Mouse (Mus musculus): ENCODE measurements around the gene Abhd16b. TPM values are rescaled to one million over a fixed set of nuclear protein-coding genes. Genes with fewer than 3 reads are reported as not detected.
A peak's percentile ranks its signal among the peaks of the same experiment; 100 is the strongest.

Gene Abhd16b
- polyA plus RNA-seq, 1 experiment from 2014 or later: 0.07 TPM

- Histone ChIP-seq H3K4me3 (ENCODE audit: low read depth, low read length) (peak overlapping the region; percentile 91), H3K4me1 (replicated peaks; ENCODE audit: control insufficient read depth, insufficient read depth, low read length) (no peaks in the 10 kb centered on the region), H3K9me3 (ENCODE audit: control insufficient read depth) (no peaks in the 10 kb centered on the region), H3K9ac (ENCODE audit: low read depth, low read length) (peak overlapping the region; percentile 55; the same call in 1 of the 2 replicates), H3K27me3 (replicated peaks; ENCODE audit: control insufficient read depth, insufficient read depth, low read length) (no peaks in the 10 kb centered on the region), H3K4me2 (replicated peaks; ENCODE audit: low read depth) (peak overlapping the region; percentile 91), H3K27ac (ENCODE audit: low read depth, low read length) (peak overlapping the region; percentile 97), H3K36me3 (ENCODE audit: control insufficient read depth, insufficient read depth) (peaks cover 14% of the 10 kb centered on the region)
- TF ChIP-seq CTCF (IDR thresholded peaks at IDR 0.05; ENCODE audit: low read depth): peak; percentile 87
- peak; percentile 68 for ATAC-seq
- WGBS: 10% methylated on average over 8 of the region's 8 CpGs
Observed at GRCm38 (mm10) chr2:181496281-181496680, 3.3 kb downstream of the Abhd16b start.

GRCm38 (mm10) chr2:181496831-181497547 is 4.0 kb downstream of the Abhd16b start, which contains the start of gene Tpd52l2:
Gene Tpd52l2 (plus strand): TSS chr2:181497142.
- H3K4me1 ChIP-seq (replicated peaks; ENCODE audit: control insufficient read depth, insufficient read depth, low read length): no peaks in the 10 kb centered on the region
- peak within 1 kb of the TSS; percentile 91 for H3K4me3 ChIP-seq (ENCODE audit: low read depth, low read length)
- under 1% methylated on average over 46 of the region's 46 CpGs for WGBS
- peak; percentile 95 for ATAC-seq
- peaks cover 21% of the 10 kb centered on the region for H3K36me3 ChIP-seq (ENCODE audit: control insufficient read depth, insufficient read depth)
- peak within 1 kb of the TSS; percentile 91 for H3K4me2 ChIP-seq (replicated peaks; ENCODE audit: low read depth)
- no peaks in the 10 kb centered on the region for H3K9me3 ChIP-seq (ENCODE audit: control insufficient read depth)
- TF ChIP-seq CTCF (IDR thresholded peaks at IDR 0.05; ENCODE audit: low read depth): no peak
- peak within 1 kb of the TSS; percentile 88 for H3K9ac ChIP-seq (ENCODE audit: low read depth, low read length)
- H3K27me3 ChIP-seq (replicated peaks; ENCODE audit: control insufficient read depth, insufficient read depth, low read length): no peaks in the 10 kb centered on the region
- peak within 1 kb of the TSS; percentile 97 for H3K27ac ChIP-seq (ENCODE audit: low read depth, low read length)

GRCm38 (mm10) chr2:181497548-181497875 is 4.5 kb downstream of the Abhd16b start:
- H3K4me3 ChIP-seq (ENCODE audit: low read depth, low read length): peak overlapping the region; percentile 91
- H3K9ac ChIP-seq (ENCODE audit: low read depth, low read length): peak overlapping the region; percentile 88
- ATAC-seq: peak; percentile 44
- peak overlapping the region; percentile 97 for H3K27ac ChIP-seq (ENCODE audit: low read depth, low read length)
- H3K4me2 ChIP-seq (replicated peaks; ENCODE audit: low read depth): peak overlapping the region; percentile 91
- H3K9me3 ChIP-seq (ENCODE audit: control insufficient read depth): no peaks in the 10 kb centered on the region
- no peaks in the 10 kb centered on the region for H3K4me1 ChIP-seq (replicated peaks; ENCODE audit: control insufficient read depth, insufficient read depth, low read length)
- TF ChIP-seq CTCF (IDR thresholded peaks at IDR 0.05; ENCODE audit: low read depth): no peak
- H3K36me3 ChIP-seq (ENCODE audit: control insufficient read depth, insufficient read depth): peaks cover 26% of the 10 kb centered on the region
- 1% methylated on average over 12 of the region's 12 CpGs for WGBS
- H3K27me3 ChIP-seq (replicated peaks; ENCODE audit: control insufficient read depth, insufficient read depth, low read length): no peaks in the 10 kb centered on the region

GRCm38 (mm10) chr2:181498644-181499043 is 5.6 kb downstream of the Abhd16b start:
- Histone ChIP-seq H3K4me3 (ENCODE audit: low read depth, low read length) (no peak overlapping the region), H3K9me3 (ENCODE audit: control insufficient read depth) (no peaks in the 10 kb centered on the region), H3K9ac (ENCODE audit: low read depth, low read length) (no peak overlapping the region), H3K27ac (ENCODE audit: low read depth, low read length) (no peak overlapping the region), H3K4me1 (replicated peaks; ENCODE audit: control insufficient read depth, insufficient read depth, low read length) (no peaks in the 10 kb centered on the region), H3K36me3 (ENCODE audit: control insufficient read depth, insufficient read depth) (peaks cover 37% of the 10 kb centered on the region), H3K27me3 (replicated peaks; ENCODE audit: control insufficient read depth, insufficient read depth, low read length) (no peaks in the 10 kb centered on the region), H3K4me2 (replicated peaks; ENCODE audit: low read depth) (no peak overlapping the region)
- no peak for TF ChIP-seq CTCF (IDR thresholded peaks at IDR 0.05; ENCODE audit: low read depth)
- 67% methylated on average over 4 of the region's 4 CpGs for WGBS
- no peak for ATAC-seq

- no peaks in the 10 kb centered on the region for H3K9me3 ChIP-seq (ENCODE audit: control insufficient read depth)
- no peak for TF ChIP-seq CTCF (IDR thresholded peaks at IDR 0.05; ENCODE audit: low read depth)
- 87% methylated on average over 2 of the region's 2 CpGs for WGBS
- H3K27me3 ChIP-seq (replicated peaks; ENCODE audit: control insufficient read depth, insufficient read depth, low read length): no peaks in the 10 kb centered on the region
- H3K4me2 ChIP-seq (replicated peaks; ENCODE audit: low read depth): no peak overlapping the region
- H3K4me1 ChIP-seq (replicated peaks; ENCODE audit: control insufficient read depth, insufficient read depth, low read length): no peaks in the 10 kb centered on the region
- H3K4me3 ChIP-seq (ENCODE audit: low read depth, low read length): no peak overlapping the region
- no peak overlapping the region for H3K27ac ChIP-seq (ENCODE audit: low read depth, low read length)
- no peak for ATAC-seq
- H3K36me3 ChIP-seq (ENCODE audit: control insufficient read depth, insufficient read depth): peaks cover 84% of the 10 kb centered on the region
- no peak overlapping the region for H3K9ac ChIP-seq (ENCODE audit: low read depth, low read length)
Observed at GRCm38 (mm10) chr2:181509191-181509590, 16.2 kb downstream of the Abhd16b start.

GRCm38 (mm10) chr2:181511231-181511630 is 18.2 kb downstream of the Abhd16b start:
- Histone ChIP-seq H3K27me3 (replicated peaks; ENCODE audit: control insufficient read depth, insufficient read depth, low read length) (no peaks in the 10 kb centered on the region), H3K9ac (ENCODE audit: low read depth, low read length) (no peak overlapping the region), H3K4me2 (replicated peaks; ENCODE audit: low read depth) (no peak overlapping the region), H3K27ac (ENCODE audit: low read depth, low read length) (no peak overlapping the region), H3K4me3 (ENCODE audit: low read depth, low read length) (no peak overlapping the region), H3K36me3 (ENCODE audit: control insufficient read depth, insufficient read depth) (peaks cover 82% of the 10 kb centered on the region), H3K4me1 (replicated peaks; ENCODE audit: control insufficient read depth, insufficient read depth, low read length) (no peaks in the 10 kb centered on the region), H3K9me3 (ENCODE audit: control insufficient read depth) (no peaks in the 10 kb centered on the region)
- ATAC-seq: no peak
- 96% methylated on average over 8 of the region's 8 CpGs for WGBS
- TF ChIP-seq CTCF (IDR thresholded peaks at IDR 0.05; ENCODE audit: low read depth): no peak
